Mouse (Mus musculus) B cell, adult 62 days (primary cell): Measurements from ENCODE around the gene Tmem254a. TPM values are rescaled to one million over a fixed set of nuclear protein-coding genes. Genes with fewer than 3 reads are reported as not detected.

ENCODE experiments used
- total RNA-seq: library from RNA; stranded (reverse); gene quantifications from 4 replicates; pipeline ENCODE4 v1.2.4, GENCODE M21; 2023

The Tmem254a gene
- 4.9 to 7.0 TPM (median 6.6 TPM) in 4 replicates for total RNA-seq

DNA sequence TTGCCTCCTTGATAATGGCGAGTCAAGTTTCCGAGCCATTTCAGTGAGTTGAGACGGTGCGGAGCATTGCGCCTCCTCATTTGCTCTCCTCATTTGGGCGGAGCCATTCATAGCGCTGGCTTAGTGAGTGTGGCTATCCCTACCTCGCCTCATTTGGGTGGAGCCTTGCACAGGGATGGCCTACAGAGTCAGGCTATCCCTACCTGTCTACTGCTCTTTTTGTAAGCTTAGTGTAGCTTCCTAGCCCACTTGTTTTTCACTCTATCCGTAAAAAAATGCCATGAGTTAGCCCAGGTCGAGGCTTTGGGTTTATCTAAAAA is at the start of gene Tmem254a:
Tmem254a (minus strand) TSS at position 111 of the 320 bp plus-strand sequence.

DNA sequence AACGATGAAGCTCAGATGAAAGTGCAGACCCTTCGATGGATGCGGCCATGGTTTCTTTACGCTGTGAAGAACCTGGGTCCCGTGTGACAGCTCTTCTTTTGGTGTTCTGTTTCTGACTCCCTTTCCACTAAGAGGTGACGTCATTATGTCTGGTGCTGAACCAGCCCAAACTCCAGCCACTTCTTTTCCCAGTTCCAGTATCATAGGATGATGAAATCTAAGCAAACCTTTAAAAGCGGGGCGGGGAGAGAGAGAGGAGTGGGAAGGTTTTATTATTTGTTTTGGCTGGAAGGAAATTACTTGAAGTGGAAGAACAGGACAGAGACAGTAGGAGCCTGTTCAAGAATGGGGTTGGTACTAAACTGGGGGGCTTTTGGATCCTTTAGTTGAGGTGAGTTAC is 10.5 kb upstream of the Tmem254a start, which contains the start of gene Cphx1:
Cphx1 (plus strand) TSS at position 301 of the 400 bp plus-strand sequence.

DNA sequence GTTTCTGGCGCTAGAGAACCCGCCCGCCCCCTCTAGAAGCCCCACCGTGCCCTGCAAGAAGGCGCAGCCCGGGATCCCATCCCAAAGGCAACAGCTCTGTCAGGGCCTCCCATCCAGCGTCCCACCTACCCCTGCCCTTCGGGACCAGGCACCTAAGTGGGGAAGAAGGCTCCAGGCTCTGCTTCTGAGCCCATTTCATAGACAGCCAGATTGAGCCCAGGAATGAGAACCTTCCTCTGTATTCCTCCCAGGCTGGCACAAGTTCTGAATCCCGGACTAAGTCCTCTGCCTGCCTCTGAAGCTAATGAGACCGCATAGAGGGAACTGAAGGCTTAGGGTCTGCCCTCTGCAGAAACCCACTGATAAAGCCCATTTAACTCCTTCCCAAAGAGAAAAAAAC is 24.5 kb downstream of the Tmem254a start, which contains the start of gene Plac9a:
Plac9a (minus strand) TSS at position 101 of the 400 bp plus-strand sequence.

Other genes starting within 250 kb of the Tmem254a start
- 25.1 to 33.2 TPM (median 31.1 TPM) in 4 replicates for gene Ppif, start 233.5 kb downstream of the Tmem254a start, total RNA-seq
- 19.8 to 21.4 TPM (median 19.9 TPM) in 4 replicates for gene Zcchc24, start 158.6 kb downstream of the Tmem254a start, total RNA-seq
- gene Anxa11, start 85.5 kb downstream of the Tmem254a start, total RNA-seq: 83.6 to 91.1 TPM (median 88.3 TPM) in 4 replicates
- not detected in 4 replicates for gene Plac9a, start 24.6 kb downstream of the Tmem254a start, total RNA-seq
- not detected in 4 replicates for gene Cphx1, start 10.6 kb upstream of the Tmem254a start, total RNA-seq
- gene Duxbl1, start 50.9 kb upstream of the Tmem254a start, total RNA-seq: not detected in 4 replicates
- gene Gm9780, start 115.0 kb upstream of the Tmem254a start, total RNA-seq: not detected in 4 replicates
- 12.3 to 19.9 TPM (median 17.0 TPM) in 4 replicates for gene Tmem254c, start 139.7 kb upstream of the Tmem254a start, total RNA-seq
- gene Cphx2, start 153.8 kb upstream of the Tmem254a start, total RNA-seq: not detected in 4 replicates
- gene Cphx3, start 154.6 kb upstream of the Tmem254a start, total RNA-seq: not detected in 4 replicates
- not detected in 4 replicates for gene Duxbl2, start 190.7 kb upstream of the Tmem254a start, total RNA-seq